Mouse (Mus musculus): ENCODE measurements around the gene Tmem107. TPM values are rescaled to one million over a fixed set of nuclear protein-coding genes. Genes with fewer than 3 reads are reported as not detected.

The Tmem107 gene
- polyA plus RNA-seq, 2 experiments: 12.0 to 21.9 TPM

GRCm38 (mm10) chr11:69121001-69121740 lies 50.6 kb downstream of the Tmem107 start:
- Histone ChIP-seq H3K36me3 (replicated peaks; ENCODE audit: control insufficient read depth, insufficient read depth, low read depth) (no peaks in the 10 kb centered on the region), H3K9me3 (ENCODE audit: control insufficient read depth, low read length) (no peaks in the 10 kb centered on the region), H3K4me1 (replicated peaks; ENCODE audit: control insufficient read depth in 2 of 2, insufficient read depth in 2 of 2, low read length in 1 of 2) (peaks cover 12 to 24% of the 10 kb centered on the region in 2 experiments), H3K9ac (replicated peaks) (no peak overlapping the region), H3K27me3 (ENCODE audit: control insufficient read depth, insufficient read depth, low read length) (peaks cover 38% of the 10 kb centered on the region), H3K4me3 (ENCODE audit: insufficient read depth in 1 of 2, low read depth in 2 of 2, low read length in 2 of 2) (peak overlapping the region; percentile 75 to 77), H3K4me2 (ENCODE audit: low read depth) (peak overlapping the region; percentile 96), H3K27ac (no peak overlapping the region)
- ATAC-seq (ENCODE audit: insufficient read depth) (no peak), DNase-seq (ENCODE audit: low read depth in 3 of 3, low spot score in 3 of 3) (no peak)
- 1% methylated on average over 33 of the region's 33 CpGs for WGBS (ENCODE audit: insufficient replicate concordance)
- TF ChIP-seq CTCF (IDR thresholded peaks at IDR 0.05; ENCODE audit: low read depth) (no peak), EP300 (IDR thresholded peaks at IDR 0.05; ENCODE audit: low read depth) (no peak)

GRCm38 (mm10) chr11:69121741-69122335 lies 51.2 kb downstream of the Tmem107 start:
- TF ChIP-seq CTCF (IDR thresholded peaks at IDR 0.05; ENCODE audit: low read depth) (no peak), EP300 (IDR thresholded peaks at IDR 0.05; ENCODE audit: low read depth) (no peak)
- H3K4me1 ChIP-seq (replicated peaks; ENCODE audit: control insufficient read depth in 2 of 2, insufficient read depth in 2 of 2, low read length in 1 of 2): peaks cover 12 to 28% of the 10 kb centered on the region in 2 experiments
- ATAC-seq (ENCODE audit: insufficient read depth): no peak

GRCm38 (mm10) chr11:69122336-69122951 lies 51.8 kb downstream of the Tmem107 start, which contains the start of gene 9130213A22Rik:
TSS of gene 9130213A22Rik (minus strand) at chr11:69122589.
- Histone ChIP-seq H3K27me3 (ENCODE audit: control insufficient read depth, insufficient read depth, low read length) (peaks cover 38% of the 10 kb centered on the region), H3K9ac (replicated peaks) (peak within 1 kb of the TSS; percentile 53)
- under 1% methylated on average over 65 of the region's 66 CpGs for WGBS (ENCODE audit: insufficient replicate concordance)

More at GRCm38 (mm10) chr11:69121741-69122335, 51.2 kb downstream of the Tmem107 start:
- Histone ChIP-seq H3K9ac (replicated peaks) (peak overlapping the region; percentile 53), H3K4me2 (ENCODE audit: low read depth) (peak overlapping the region; percentile 96), H3K27me3 (ENCODE audit: control insufficient read depth, insufficient read depth, low read length) (peaks cover 38% of the 10 kb centered on the region), H3K9me3 (ENCODE audit: control insufficient read depth, low read length) (no peaks in the 10 kb centered on the region), H3K36me3 (replicated peaks; ENCODE audit: control insufficient read depth, insufficient read depth, low read depth) (no peaks in the 10 kb centered on the region), H3K27ac (no peak overlapping the region), H3K4me3 (ENCODE audit: insufficient read depth in 1 of 2, low read depth in 2 of 2, low read length in 2 of 2) (peak overlapping the region; percentile 75 to 77)
- under 1% methylated on average over 28 of the region's 32 CpGs for WGBS (ENCODE audit: insufficient replicate concordance)
- DNase-seq (ENCODE audit: low read depth in 3 of 3, low spot score in 3 of 3): no peak

More at GRCm38 (mm10) chr11:69122336-69122951, 51.8 kb downstream of the Tmem107 start, which contains the start of gene 9130213A22Rik:
- Histone ChIP-seq H3K36me3 (replicated peaks; ENCODE audit: control insufficient read depth, insufficient read depth, low read depth) (no peaks in the 10 kb centered on the region), H3K4me1 (replicated peaks; ENCODE audit: control insufficient read depth in 2 of 2, insufficient read depth in 2 of 2, low read length in 1 of 2) (peaks cover 12 to 23% of the 10 kb centered on the region in 2 experiments), H3K27ac (no peak within 1 kb of the TSS), H3K4me3 (ENCODE audit: insufficient read depth in 1 of 2, low read depth in 2 of 2, low read length in 2 of 2) (peak within 1 kb of the TSS; percentile 75 to 77), H3K4me2 (ENCODE audit: low read depth) (peak within 1 kb of the TSS; percentile 96), H3K9me3 (ENCODE audit: control insufficient read depth, low read length) (no peaks in the 10 kb centered on the region)
- peak in 1 of 3 experiments; percentile 61 for DNase-seq (ENCODE audit: low read depth in 3 of 3, low spot score in 3 of 3)
- TF ChIP-seq EP300 (IDR thresholded peaks at IDR 0.05; ENCODE audit: low read depth) (no peak), CTCF (IDR thresholded peaks at IDR 0.05; ENCODE audit: low read depth) (peak; percentile 66)
- peak; percentile 10 for ATAC-seq (ENCODE audit: insufficient read depth)

Other genes with a start within 250 kb of the Tmem107 start
- 20.2 and 21.1 TPM in 2 replicates for gene Ndel1, start 198.9 kb upstream of the Tmem107 start, polyA plus RNA-seq (2012; rRNA removed)
- gene Ndel1, start 198.9 kb upstream of the Tmem107 start, polyA plus RNA-seq (2014; fragmentation: Nextera tagmentation; extraction: Ambion mirVana): 28.1 and 30.8 TPM in 2 replicates
- gene Rnf222, start 182.3 kb upstream of the Tmem107 start, polyA plus RNA-seq (2012; rRNA removed): 0.08 and 0.09 TPM in 2 replicates
- 0.10 TPM in 1 of 2 replicates, not detected in the other for gene Rnf222, start 182.3 kb upstream of the Tmem107 start, polyA plus RNA-seq (2014; fragmentation: Nextera tagmentation; extraction: Ambion mirVana)
- gene Rpl26, start 169.2 kb upstream of the Tmem107 start, polyA plus RNA-seq (2012; rRNA removed): 1,827 and 1,859 TPM in 2 replicates
- 829 and 850 TPM in 2 replicates for gene Rpl26, start 169.2 kb upstream of the Tmem107 start, polyA plus RNA-seq (2014; fragmentation: Nextera tagmentation; extraction: Ambion mirVana)
- not detected in 2 replicates for gene Odf4, start 143.7 kb upstream of the Tmem107 start, polyA plus RNA-seq (2012; rRNA removed)
- not detected in 2 replicates for gene Odf4, start 143.7 kb upstream of the Tmem107 start, polyA plus RNA-seq (2014; fragmentation: Nextera tagmentation; extraction: Ambion mirVana)
- 1.4 and 3.5 TPM in 2 replicates for gene Arhgef15, start 113.3 kb upstream of the Tmem107 start, polyA plus RNA-seq (2012; rRNA removed)
- gene Arhgef15, start 113.3 kb upstream of the Tmem107 start, polyA plus RNA-seq (2014; fragmentation: Nextera tagmentation; extraction: Ambion mirVana): 0.89 and 1.2 TPM in 2 replicates
- gene Slc25a35, start 102.7 kb upstream of the Tmem107 start, polyA plus RNA-seq (2012; rRNA removed): 0.58 and 0.59 TPM in 2 replicates
- 0.13 and 0.51 TPM in 2 replicates for gene Slc25a35, start 102.7 kb upstream of the Tmem107 start, polyA plus RNA-seq (2014; fragmentation: Nextera tagmentation; extraction: Ambion mirVana)
- gene Rangrf, start 95.6 kb upstream of the Tmem107 start, polyA plus RNA-seq (2012; rRNA removed): 20.5 and 23.0 TPM in 2 replicates
- 29.2 and 31.2 TPM in 2 replicates for gene Rangrf, start 95.6 kb upstream of the Tmem107 start, polyA plus RNA-seq (2014; fragmentation: Nextera tagmentation; extraction: Ambion mirVana)
- gene Pfas, start 62.3 kb upstream of the Tmem107 start, polyA plus RNA-seq (2012; rRNA removed): 11.0 and 11.4 TPM in 2 replicates
- gene Pfas, start 62.3 kb upstream of the Tmem107 start, polyA plus RNA-seq (2014; fragmentation: Nextera tagmentation; extraction: Ambion mirVana): 15.1 and 17.2 TPM in 2 replicates
- 21.9 and 23.9 TPM in 2 replicates for gene Ctc1, start 54.9 kb upstream of the Tmem107 start, polyA plus RNA-seq (2012; rRNA removed)
- gene Ctc1, start 54.9 kb upstream of the Tmem107 start, polyA plus RNA-seq (2014; fragmentation: Nextera tagmentation; extraction: Ambion mirVana): 15.2 and 17.5 TPM in 2 replicates
- 65.6 and 78.6 TPM in 2 replicates for gene Aurkb, start 25.2 kb upstream of the Tmem107 start, polyA plus RNA-seq (2012; rRNA removed)
- gene Aurkb, start 25.2 kb upstream of the Tmem107 start, polyA plus RNA-seq (2014; fragmentation: Nextera tagmentation; extraction: Ambion mirVana): 90.8 and 94.3 TPM in 2 replicates
- gene Borcs6, start 11.1 kb upstream of the Tmem107 start, polyA plus RNA-seq (2012; rRNA removed): 3.0 and 3.4 TPM in 2 replicates
- 2.2 and 3.0 TPM in 2 replicates for gene Borcs6, start 11.1 kb upstream of the Tmem107 start, polyA plus RNA-seq (2014; fragmentation: Nextera tagmentation; extraction: Ambion mirVana)
- 23.0 and 23.1 TPM in 2 replicates for gene Vamp2, start 17.7 kb downstream of the Tmem107 start, polyA plus RNA-seq (2012; rRNA removed)
- 11.4 and 12.6 TPM in 2 replicates for gene Vamp2, start 17.7 kb downstream of the Tmem107 start, polyA plus RNA-seq (2014; fragmentation: Nextera tagmentation; extraction: Ambion mirVana)
- 1.8 and 1.9 TPM in 2 replicates for gene Per1, start 24.4 kb downstream of the Tmem107 start, polyA plus RNA-seq (2012; rRNA removed)
- gene Per1, start 24.4 kb downstream of the Tmem107 start, polyA plus RNA-seq (2014; fragmentation: Nextera tagmentation; extraction: Ambion mirVana): 3.0 and 4.2 TPM in 2 replicates
- gene Hes7, start 49.6 kb downstream of the Tmem107 start, polyA plus RNA-seq (2012; rRNA removed): 0.08 and 0.12 TPM in 2 replicates
- gene Hes7, start 49.6 kb downstream of the Tmem107 start, polyA plus RNA-seq (2014; fragmentation: Nextera tagmentation; extraction: Ambion mirVana): 0.05 TPM in 1 of 2 replicates, not detected in the other
- gene 9130213A22Rik, start 51.8 kb downstream of the Tmem107 start, polyA plus RNA-seq (2012; rRNA removed): 0.05 and 0.08 TPM in 2 replicates
- not detected in 2 replicates for gene 9130213A22Rik, start 51.8 kb downstream of the Tmem107 start, polyA plus RNA-seq (2014; fragmentation: Nextera tagmentation; extraction: Ambion mirVana)
- gene Aloxe3, start 55.1 kb downstream of the Tmem107 start, polyA plus RNA-seq (2012; rRNA removed): 0.05 and 0.38 TPM in 2 replicates
- 0.15 TPM in 1 of 2 replicates, not detected in the other for gene Aloxe3, start 55.1 kb downstream of the Tmem107 start, polyA plus RNA-seq (2014; fragmentation: Nextera tagmentation; extraction: Ambion mirVana)
- gene Alox12b, start 86.2 kb downstream of the Tmem107 start, polyA plus RNA-seq (2012; rRNA removed): not detected in 2 replicates
- gene Alox12b, start 86.2 kb downstream of the Tmem107 start, polyA plus RNA-seq (2014; fragmentation: Nextera tagmentation; extraction: Ambion mirVana): not detected in 2 replicates
- gene Alox8, start 127.0 kb downstream of the Tmem107 start, polyA plus RNA-seq (2012; rRNA removed): 0.01 and 0.03 TPM in 2 replicates
- gene Alox8, start 127.0 kb downstream of the Tmem107 start, polyA plus RNA-seq (2014; fragmentation: Nextera tagmentation; extraction: Ambion mirVana): not detected in 2 replicates
- gene Gucy2e, start 166.2 kb downstream of the Tmem107 start, polyA plus RNA-seq (2012; rRNA removed): not detected in 2 replicates
- not detected in 2 replicates for gene Gucy2e, start 166.2 kb downstream of the Tmem107 start, polyA plus RNA-seq (2014; fragmentation: Nextera tagmentation; extraction: Ambion mirVana)

Measured in liver, embryonic 14.5 days (tissue).